Mouse (Mus musculus) right cerebral cortex, postnatal 36 days (tissue): ENCODE results near the gene Svop.
A peak's percentile ranks its signal among the peaks of the same experiment; 100 is the strongest.

Experiments used
- DNase-seq, 2 experiments: peaks; one replicate each; pipeline ENCODE4 v3.0.0; 2022; ENCODE audit warnings: low spot score in 2 of 2, mixed read lengths in 1 of 2

Gene Svop

DNA sequence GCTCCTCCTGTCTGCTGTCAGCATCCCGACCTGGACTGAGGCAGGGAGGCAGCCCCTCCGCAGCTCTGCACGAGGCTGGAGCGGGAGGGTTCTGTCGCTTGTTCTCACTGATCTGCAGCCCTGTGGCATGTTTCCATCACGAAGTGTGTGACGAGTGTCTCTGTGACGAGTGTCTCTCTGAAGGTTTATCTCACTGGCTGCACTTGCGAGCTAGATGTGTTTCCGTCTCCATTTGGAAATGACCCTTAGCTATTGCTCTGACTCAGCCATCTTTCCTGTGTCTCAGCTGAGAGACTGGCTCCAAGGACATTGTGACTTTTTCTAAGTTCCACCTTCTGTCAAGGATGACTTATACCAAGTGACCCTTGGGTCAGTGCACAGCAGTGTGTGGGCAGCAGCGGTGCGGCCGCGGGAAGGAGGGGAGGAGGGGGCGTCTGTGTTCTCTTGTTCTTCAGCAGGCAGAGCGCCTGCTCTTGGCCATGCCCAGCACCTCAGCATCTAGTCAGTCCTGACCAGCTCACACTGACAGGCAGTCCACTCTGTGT is 15.1 kb upstream of the Svop start:
- no peak for DNase-seq

DNA sequence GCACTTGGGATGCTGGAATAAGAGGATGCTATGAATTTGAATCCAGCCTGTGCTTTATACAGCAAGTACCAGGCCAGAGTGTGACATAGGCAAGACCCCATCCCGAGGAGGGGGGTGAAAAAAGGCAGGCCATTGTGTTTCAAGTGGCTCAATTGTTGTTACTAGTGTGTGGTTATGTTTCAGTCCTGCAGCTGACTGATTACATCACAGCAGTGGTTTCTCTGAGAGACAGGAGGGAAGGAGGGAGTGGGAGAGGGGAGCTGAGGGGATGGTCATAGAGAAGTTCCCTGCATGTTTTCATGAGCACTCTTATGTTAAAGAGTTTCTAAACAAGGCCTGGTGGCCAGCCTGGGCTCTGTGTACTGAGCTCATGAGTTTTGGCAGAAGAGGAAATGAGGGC is 11.4 kb upstream of the Svop start:
- no peak for DNase-seq

- DNase-seq = no peak
Observed at GRCm38 (mm10) chr5:114101873-114102272, 10.5 kb upstream of the Svop start.

DNA sequence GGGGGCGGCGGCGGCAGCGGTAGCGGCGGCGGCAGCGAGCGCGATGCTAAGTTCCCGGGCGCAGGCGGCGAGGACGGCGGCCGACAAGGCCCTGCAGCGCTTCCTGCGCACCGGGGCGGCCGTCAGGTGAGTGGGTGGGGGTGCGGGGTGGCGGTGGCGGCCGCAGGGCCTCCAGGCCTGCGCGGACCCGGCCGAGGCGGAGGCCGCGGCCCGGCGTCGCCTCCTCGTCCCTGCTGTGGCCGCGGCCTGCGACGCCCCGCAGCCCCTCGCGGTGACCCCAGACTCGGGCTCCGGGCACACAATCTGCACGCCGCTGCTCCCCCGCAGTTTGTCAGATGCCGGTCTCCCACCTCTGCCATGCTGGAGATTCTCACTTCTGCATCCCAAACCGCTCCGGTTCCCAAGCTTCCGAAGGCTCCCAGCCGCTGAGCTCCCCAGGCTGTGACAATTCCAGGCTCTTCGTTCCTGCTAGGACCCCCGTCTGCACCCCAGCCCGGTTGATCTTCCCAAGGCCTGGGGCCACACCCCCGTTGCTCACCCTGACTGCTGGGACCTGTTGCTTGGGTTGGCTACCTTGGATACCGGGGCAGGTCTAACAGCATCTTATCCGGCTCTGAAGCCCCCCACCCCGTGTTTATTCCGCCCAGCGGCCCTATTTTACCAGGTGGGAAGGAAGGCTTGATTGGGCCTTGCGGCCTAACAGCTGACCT is 9.2 kb upstream of the Svop start:
- DNase-seq = no peak

- DNase-seq = peak; percentile 89
Observed at GRCm38 (mm10) chr5:114099709-114100389, 8.5 kb upstream of the Svop start.

DNA sequence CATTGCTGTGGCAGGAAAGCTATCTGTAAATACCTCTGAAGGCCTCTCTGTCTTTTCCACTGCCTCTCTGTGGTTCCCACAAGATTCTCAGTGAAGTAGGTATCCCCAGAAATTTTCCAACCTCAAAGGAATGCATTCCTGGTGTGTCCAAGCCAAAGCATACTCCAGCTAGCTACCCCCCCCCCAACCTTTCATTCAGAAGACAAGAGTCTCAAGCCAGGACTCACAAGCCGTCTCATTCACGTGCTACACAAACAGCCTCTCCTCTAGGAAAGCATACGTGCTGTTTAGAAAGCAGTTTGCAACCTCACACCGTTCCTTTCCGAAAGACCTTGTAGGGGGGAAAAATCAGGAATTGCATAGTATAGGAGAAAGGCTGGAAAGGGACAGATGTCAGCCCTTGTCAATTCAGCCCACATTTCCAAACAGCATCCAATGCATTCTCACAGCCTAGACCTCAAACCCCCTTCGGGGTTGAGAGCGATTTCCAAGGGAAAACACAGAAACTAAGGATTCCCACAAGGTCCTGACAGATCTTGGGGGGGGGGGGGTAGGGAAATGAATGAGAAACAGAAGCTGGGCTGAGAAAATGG is 853 bp downstream of the Svop start:
- DNase-seq = no peak

DNA sequence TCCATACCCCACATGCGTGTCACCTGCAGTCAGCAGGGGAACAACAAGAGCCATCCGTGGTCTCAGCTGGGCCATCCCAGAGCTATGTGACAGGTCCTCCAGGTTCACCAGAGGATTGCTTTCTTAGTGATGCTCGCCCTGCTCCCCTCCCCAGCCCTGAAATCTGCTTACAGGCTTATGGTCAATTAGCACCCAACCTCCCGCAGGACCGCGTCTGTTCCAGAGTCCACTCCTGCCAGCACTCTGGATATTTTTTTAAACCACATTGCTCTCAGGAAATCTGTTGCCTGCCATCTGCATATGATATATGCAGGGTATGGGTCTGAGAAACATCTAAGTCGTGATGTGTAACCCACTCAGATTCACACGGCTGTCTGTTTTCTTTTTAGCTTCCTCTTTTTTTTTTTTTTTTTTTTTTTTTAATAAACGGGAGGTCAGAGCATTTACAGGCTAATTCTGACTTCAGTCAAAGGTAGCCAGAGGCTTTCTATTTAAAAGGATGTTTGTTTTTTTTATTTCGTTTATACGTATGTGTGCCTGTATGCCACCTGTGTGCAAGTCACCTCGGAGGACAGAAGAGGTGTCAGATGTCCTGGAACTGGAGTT is 3.4 kb downstream of the Svop start:
- peak in 1 of 2 experiments; percentile 51 for DNase-seq

GRCm38 (mm10) chr5:114085501-114085900 is 5.9 kb downstream of the Svop start:
- no peak for DNase-seq

GRCm38 (mm10) chr5:114077009-114077408 is 14.4 kb downstream of the Svop start:
- no peak for DNase-seq

DNA sequence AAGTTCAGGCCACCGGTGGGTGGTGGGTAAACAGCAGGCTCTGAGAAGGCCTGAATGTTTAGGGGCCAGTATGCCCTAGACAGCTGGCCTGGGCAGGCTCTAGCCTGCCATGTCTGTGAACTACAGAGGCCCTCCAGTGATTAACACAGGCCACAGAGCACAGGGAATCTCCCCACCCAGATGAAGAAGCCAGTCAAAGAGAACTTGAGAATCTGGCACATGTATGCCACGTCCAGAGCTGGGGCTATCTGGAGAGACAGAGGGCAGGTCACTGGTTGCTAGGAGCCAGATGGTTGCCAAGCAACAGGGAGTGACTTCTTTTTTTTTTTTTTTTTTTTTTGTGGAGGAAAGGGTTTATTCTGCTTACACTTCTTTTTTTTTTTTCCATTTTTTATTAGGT is 19.1 kb downstream of the Svop start:
- no peak for DNase-seq

- DNase-seq = no peak
Observed at GRCm38 (mm10) chr5:114070858-114071257, 20.5 kb downstream of the Svop start.

- no peak for DNase-seq
Observed at GRCm38 (mm10) chr5:114067982-114068381, 23.4 kb downstream of the Svop start.

DNA sequence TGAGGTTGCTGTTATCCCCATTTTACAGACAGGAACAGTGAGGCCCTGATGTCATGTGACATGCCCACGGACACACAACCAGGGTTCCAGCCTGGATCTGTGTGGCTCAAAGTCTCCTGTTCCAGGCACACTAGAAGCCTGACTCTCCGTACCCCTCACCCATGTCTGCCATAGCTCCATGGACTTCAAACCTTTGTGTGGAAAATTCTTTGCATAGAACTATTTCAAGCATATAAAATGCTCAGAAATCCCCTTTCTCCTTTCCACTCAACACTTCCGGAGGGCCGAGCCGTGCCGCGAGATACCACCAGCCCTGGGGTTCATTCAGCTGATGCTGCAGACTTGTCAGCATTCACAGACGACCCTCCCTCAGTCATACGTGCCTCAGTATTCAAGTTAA is 23.8 kb downstream of the Svop start:
- no peak for DNase-seq

DNA sequence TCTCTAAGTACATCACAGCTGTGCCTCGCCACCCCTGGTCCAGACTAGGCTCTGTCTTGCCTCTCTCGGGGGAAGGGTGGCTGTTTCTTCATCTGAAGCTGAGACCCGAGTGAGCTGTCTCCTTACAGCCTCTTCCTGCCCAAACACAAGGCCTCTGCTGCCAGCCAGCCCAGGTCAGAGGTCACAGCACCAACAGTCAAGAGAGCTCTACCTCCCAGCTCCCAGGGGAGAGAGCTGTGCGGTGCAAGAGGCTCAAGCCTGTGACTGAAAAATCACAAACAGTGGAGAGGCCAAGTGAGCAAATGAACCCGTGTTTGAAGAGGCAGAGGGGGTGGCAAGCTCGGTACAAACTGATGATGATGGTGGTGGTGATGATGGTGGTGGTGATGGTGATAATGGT is 24.8 kb downstream of the Svop start:
- no peak for DNase-seq

DNA sequence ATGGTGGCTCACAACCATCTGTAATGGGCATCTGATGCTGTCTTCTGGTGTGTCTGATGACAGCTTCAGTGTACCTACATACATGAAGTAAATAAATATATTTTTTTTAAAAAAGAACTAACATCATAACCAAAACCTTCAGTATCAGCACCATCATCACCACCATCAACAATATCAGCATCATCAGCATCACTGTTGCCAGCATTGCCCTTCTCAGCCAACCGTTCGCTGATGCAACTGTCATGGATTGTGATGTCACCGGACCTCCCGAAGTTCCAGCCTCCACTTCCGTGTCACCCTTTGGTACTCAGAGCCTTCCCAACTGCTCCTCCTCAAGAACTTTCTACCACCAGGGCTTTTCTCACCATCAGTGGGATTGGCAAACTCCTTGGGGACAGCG is 26.2 kb downstream of the Svop start, which contains the start of gene Usp30:
TSS of gene Usp30 (plus strand) at position 301 of the 400 bp plus-strand sequence.
- DNase-seq = no peak

DNA sequence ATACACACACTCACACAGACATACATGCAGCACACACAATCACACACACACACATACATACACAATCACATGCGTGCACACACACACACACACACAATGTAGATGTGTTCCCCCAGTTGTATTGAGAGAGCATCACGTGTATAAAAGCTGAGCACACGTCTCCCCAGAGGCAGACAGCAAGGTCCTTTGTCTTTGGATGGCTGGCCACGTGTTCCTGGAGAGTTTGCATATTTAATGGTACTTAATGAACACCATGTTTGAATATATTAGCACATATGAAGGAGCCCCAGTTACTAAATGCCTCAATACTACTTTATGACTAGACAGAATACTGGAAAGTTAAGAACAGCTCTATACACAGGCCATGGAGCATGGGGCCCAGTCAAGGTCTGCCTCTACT is 27.4 kb downstream of the Svop start:
- DNase-seq = no peak

DNA sequence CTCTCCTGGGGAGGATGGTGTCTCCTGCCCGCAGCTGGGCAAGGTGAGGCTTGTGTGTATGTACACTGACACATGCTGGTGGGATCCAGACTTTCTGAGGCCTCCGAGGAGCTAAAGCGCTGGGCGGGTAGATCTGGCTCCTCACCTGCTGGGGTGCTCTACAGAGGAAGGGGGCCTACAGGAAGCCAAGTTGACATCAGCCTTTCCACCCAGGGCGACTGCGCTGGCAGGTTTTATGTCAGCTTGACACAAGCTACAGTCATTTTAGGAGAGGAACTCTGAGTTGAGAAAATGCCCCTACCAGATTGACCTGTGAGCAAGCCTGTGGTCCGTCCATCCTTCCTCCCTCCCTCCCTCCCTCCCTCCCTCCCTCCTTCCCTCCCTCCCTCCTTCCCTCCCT is 29.7 kb downstream of the Svop start:
- DNase-seq = no peak

DNA sequence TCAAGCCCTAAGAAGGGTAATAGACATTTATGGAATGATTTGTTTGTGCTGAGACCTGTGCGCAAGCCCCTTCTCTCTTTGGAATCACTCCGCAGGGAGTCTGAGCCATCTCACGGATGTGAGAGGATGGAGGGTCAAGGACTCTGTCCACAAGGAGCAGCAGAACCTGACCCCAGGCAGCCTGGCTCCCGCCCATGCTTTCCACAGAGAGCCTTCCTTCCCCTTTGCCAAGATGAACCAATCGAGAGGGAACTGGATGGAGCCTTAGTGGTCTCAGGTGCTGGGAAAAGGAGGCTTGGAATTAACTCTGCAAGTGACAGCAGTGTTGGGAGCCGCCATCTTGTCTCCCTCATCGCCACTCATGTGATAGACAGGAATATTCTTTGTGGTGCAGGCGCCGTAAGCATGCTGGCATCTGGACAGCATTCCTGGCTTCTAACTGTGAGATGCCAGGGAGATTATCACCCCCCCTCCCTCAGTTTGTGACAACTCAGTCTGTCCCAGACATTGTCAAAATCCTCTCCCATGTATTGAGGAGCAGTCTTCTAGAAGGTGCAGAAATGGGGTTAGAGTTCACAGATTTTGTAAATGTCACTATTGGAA is 34.1 kb downstream of the Svop start:
- DNase-seq = no peak

DNA sequence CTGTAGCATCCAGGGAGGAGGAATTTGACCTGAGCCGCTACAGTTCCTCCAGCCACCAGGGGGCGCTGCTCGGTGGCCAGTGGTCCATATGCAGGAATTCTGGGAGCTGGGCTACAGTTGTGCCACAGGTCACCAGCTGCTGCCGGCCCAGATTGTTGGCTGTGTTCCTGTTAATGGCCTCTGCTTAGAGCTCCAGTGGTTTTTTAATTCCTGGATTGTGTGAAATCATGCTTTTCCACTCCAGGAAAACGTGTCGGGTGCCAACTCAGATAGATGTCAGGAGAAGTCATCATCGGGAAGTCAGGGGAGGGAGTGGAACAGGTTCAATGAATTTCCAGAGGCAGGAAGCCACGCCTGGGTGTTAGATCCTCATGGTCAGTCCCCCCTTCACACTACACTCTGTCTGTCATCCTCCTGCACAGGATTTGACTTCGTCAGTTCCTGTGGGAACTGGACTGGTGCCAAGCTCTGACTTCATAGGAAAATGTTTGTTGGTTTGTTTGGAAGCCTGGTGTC is 39.1 kb downstream of the Svop start:
- DNase-seq = peak in 1 of 2 experiments; percentile 24

DNA sequence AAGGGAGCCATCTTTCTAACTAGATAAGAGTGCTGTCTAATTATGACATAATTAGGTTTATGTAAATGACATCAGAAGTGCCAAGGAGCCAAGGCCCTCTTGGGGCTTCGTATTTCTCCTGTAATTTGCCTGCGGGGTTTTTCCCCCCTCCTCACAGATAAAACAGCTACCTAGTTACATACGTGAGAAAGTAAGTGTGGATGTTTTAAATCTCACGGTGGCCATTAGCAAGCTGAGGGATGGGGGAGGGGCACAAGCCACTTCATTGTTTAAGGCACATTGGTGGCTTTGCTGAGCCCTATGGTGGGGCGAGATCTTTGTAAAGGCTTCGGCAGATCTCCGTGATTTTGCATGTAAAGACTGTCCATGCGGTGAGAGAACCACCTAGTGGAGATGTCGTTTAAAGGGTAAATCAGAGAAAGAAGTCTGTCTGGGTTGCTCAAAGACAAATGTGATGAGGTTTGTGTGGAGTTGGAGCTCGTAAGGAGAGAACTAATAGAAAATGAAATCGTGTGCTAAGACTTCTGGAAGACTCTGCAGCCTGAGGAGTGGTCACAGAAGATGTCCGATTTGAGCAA is 42.5 kb downstream of the Svop start:
- DNase-seq = no peak

DNA sequence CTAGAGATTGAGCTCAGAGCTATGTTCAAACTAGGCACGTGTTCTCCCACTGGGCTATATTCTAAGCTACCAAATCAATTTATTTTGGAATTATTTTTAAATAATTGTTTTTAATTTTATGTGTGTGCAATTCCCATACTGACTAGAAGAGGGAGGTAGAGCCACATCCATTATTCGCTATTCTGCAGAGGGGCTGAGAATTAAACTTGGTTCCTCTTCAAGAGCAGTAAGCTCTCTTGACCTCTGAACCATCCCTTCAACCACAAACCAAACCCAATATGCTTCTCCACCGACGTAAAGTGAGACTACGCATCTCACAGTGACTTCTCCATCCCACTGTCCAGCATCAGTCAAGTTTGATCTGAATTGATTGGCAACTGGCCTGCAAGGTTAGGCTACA is 44.2 kb downstream of the Svop start:
- no peak for DNase-seq
